Mouse (Mus musculus): ENCODE measurements around the gene Gm8332. TPM values are rescaled to one million over a fixed set of nuclear protein-coding genes. Genes with fewer than 3 reads are reported as not detected.
"Not testable (repeated sequence)": the region's sequence is repeated elsewhere in the genome, so short reads cannot be mapped to it uniquely, and the experiment has no call there.

Gm8332 gene
- not detected in 2 replicates for polyA plus RNA-seq (2014; fragmentation: Nextera tagmentation; extraction: Ambion mirVana)

DNA sequence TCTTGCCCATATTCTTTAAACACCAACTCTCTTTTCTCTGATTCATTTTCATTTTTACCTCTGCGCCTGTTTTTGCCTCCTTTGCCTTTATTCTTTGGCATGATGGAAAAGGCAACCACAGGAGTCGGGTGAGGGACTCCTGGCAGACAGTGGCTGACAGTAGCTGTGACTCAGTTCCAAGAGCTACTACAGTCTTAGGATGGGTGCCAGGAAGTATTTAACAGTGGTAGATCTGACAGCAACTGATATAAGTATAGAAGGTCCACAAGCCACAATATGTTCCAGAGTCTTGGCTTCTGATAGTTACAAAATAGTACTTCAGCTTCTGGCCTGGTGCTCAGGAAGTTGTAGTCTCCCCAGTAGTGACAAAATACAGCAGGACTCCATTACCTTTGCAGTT lies at the start of gene Gm8332:
Gene Gm8332, minus strand, starts transcription at position 101 of the 400 bp plus-strand sequence.
- ATAC-seq (ENCODE audit: low FRiP score, low TSS enrichment); H3K27ac ChIP-seq (ENCODE audit: low read depth, low read length); H3K27me3 ChIP-seq (ENCODE audit: control insufficient read depth, insufficient read depth, low read length); H3K9me3 ChIP-seq (ENCODE audit: control insufficient read depth, low read length); H3K4me3 ChIP-seq (ENCODE audit: low read length); H3K36me3 ChIP-seq (ENCODE audit: control insufficient read depth, insufficient read depth, low read length); H3K4me1 ChIP-seq (ENCODE audit: control insufficient read depth, insufficient read depth, low read length); H3K9ac ChIP-seq (ENCODE audit: low read depth, low read length); H3K4me2 ChIP-seq (replicated peaks; ENCODE audit: low read depth, low read length): not testable (repeated sequence)
- 67% methylated on average over 1 of the region's 2 CpGs for WGBS

DNA sequence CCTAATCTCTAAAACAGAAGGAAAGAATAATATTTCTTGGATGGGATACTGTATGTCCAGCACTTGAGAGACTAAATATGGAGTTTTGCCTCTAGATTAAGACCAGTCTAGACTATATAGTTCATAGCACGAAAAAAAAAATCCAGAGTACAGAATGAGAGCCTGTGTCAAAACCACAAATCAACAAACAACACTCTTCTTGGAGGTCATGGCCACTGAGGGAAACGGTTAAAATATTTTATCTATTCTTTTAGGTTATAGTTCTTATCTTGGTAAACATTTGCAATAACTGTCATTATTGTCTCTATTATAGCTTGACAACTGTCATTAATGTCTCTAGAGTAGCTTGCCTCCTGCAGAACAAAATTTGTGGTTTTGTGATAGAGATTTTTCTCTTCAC lies 47.3 kb upstream of the Gm8332 start:
- H3K9me3 ChIP-seq (ENCODE audit: control insufficient read depth, low read length); H3K36me3 ChIP-seq (ENCODE audit: control insufficient read depth, insufficient read depth, low read length); H3K9ac ChIP-seq (ENCODE audit: low read depth, low read length); H3K4me1 ChIP-seq (ENCODE audit: control insufficient read depth, insufficient read depth, low read length); H3K27me3 ChIP-seq (ENCODE audit: control insufficient read depth, insufficient read depth, low read length); H3K27ac ChIP-seq (ENCODE audit: low read depth, low read length); H3K4me2 ChIP-seq (replicated peaks; ENCODE audit: low read depth, low read length); ATAC-seq (ENCODE audit: low FRiP score, low TSS enrichment); H3K4me3 ChIP-seq (ENCODE audit: low read length): not testable (repeated sequence)
- 62% methylated on average over 2 of the region's 2 CpGs for WGBS

DNA sequence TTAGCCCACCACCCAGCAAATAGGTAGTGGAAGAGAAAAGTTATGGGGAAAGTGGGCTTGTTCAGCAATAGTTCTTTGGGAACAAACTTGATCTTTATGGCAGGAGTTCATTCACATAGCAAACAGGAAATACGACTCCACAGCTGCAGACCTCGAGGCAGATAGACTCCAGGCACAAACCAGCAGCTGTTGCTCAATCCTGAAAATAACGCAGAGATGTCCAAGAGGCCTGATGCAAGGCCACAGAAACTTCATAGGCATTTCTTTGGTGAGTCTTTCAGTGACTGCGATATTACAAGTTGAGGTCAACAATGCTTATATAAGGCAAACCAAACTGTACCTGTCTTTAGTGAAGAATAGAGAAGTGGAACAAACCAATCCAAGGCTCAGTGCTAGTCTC lies 43.2 kb upstream of the Gm8332 start:
- H3K9ac ChIP-seq (ENCODE audit: low read depth, low read length); H3K4me3 ChIP-seq (ENCODE audit: low read length); H3K4me2 ChIP-seq (replicated peaks; ENCODE audit: low read depth, low read length); H3K27me3 ChIP-seq (ENCODE audit: control insufficient read depth, insufficient read depth, low read length); H3K27ac ChIP-seq (ENCODE audit: low read depth, low read length); ATAC-seq (ENCODE audit: low FRiP score, low TSS enrichment); H3K4me1 ChIP-seq (ENCODE audit: control insufficient read depth, insufficient read depth, low read length); H3K36me3 ChIP-seq (ENCODE audit: control insufficient read depth, insufficient read depth, low read length); H3K9me3 ChIP-seq (ENCODE audit: control insufficient read depth, low read length): not testable (repeated sequence)
- WGBS = 55% methylated on average over 4 of the region's 4 CpGs

DNA sequence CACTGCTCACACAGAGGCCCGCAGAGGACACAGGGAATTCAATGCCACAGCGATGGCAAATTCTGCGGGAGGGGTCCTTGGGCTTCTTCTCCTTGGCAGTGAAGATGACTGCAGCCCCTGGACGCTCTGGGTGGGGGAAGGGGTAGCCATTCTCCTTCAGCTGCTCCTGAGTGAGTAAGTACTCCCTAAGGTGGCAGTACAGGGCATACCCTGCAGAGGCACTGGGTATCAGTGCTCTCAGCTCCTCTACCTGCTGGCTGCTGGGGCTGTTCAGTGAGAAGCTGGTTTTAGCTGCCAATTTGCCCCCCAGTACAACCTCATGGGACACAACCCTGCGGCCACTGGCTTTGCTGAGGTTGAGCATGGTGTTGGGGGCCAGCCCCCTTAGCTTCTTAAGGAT lies 35.3 kb upstream of the Gm8332 start:
- H3K9me3 ChIP-seq (ENCODE audit: control insufficient read depth, low read length); H3K36me3 ChIP-seq (ENCODE audit: control insufficient read depth, insufficient read depth, low read length); H3K9ac ChIP-seq (ENCODE audit: low read depth, low read length); H3K4me2 ChIP-seq (replicated peaks; ENCODE audit: low read depth, low read length); H3K27ac ChIP-seq (ENCODE audit: low read depth, low read length); H3K27me3 ChIP-seq (ENCODE audit: control insufficient read depth, insufficient read depth, low read length); H3K4me1 ChIP-seq (ENCODE audit: control insufficient read depth, insufficient read depth, low read length); H3K4me3 ChIP-seq (ENCODE audit: low read length): not testable (repeated sequence)
- ATAC-seq (ENCODE audit: low FRiP score, low TSS enrichment) = peak; percentile 55; the same call in 1 of the 2 replicates
- WGBS = 92% methylated on average over 4 of the region's 5 CpGs

DNA sequence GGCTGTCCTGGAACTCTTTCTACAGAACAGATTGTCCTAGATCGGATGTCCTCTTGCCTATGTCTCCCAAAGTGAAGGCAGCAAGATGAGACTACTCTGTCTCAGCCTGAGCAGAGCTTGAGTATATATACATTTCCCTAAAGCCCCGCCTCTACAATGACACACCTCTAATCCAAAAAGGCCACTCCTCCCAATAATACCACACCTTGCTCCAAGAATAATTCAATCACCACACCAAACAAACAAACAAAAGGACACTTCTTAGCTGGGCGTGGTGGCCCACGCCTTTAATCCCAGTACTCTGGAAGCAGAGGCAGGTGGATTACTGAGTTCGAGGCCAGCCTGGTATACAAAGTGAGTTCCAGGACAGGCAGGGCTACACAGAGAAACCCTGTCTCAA lies 24.5 kb upstream of the Gm8332 start, which contains the start of gene Gm5662:
Gene Gm5662, minus strand, starts transcription at position 101 of the 400 bp plus-strand sequence.
- 89% methylated on average over 5 of the region's 5 CpGs for WGBS
- H3K9me3 ChIP-seq (ENCODE audit: control insufficient read depth, low read length); H3K27ac ChIP-seq (ENCODE audit: low read depth, low read length); H3K27me3 ChIP-seq (ENCODE audit: control insufficient read depth, insufficient read depth, low read length); H3K4me3 ChIP-seq (ENCODE audit: low read length); H3K9ac ChIP-seq (ENCODE audit: low read depth, low read length); ATAC-seq (ENCODE audit: low FRiP score, low TSS enrichment); H3K4me1 ChIP-seq (ENCODE audit: control insufficient read depth, insufficient read depth, low read length); H3K36me3 ChIP-seq (ENCODE audit: control insufficient read depth, insufficient read depth, low read length); H3K4me2 ChIP-seq (replicated peaks; ENCODE audit: low read depth, low read length): not testable (repeated sequence)

DNA sequence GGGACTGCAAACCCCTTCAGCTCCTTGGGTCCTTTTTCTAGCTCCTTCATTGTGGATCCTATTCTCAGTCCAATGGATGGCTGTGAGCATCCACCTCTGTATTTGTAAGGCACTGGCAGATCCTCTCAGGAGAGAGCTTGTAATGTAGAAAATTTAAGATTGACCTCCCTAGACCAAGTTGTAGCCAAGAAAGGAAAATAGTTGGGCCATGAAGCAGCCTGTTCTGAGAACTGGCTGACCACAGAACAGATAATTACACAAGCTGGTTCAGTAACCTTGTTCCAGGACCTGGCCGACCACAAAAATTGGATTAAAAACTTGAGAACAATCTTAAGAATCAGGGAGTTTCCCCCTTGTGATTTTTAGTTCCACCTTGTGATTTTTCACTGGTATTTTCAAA lies 7.3 kb upstream of the Gm8332 start:
- no peaks in the 10 kb centered on the region for H3K36me3 ChIP-seq (ENCODE audit: control insufficient read depth, insufficient read depth, low read length)
- H3K4me3 ChIP-seq (ENCODE audit: low read length) = no peak overlapping the region
- H3K27me3 ChIP-seq (ENCODE audit: control insufficient read depth, insufficient read depth, low read length) = no peaks in the 10 kb centered on the region
- no peak overlapping the region for H3K9ac ChIP-seq (ENCODE audit: low read depth, low read length)
- WGBS = 45% methylated on average over 1 of the region's 1 CpGs
- H3K4me2 ChIP-seq (replicated peaks; ENCODE audit: low read depth, low read length) = no peak overlapping the region
- no peak overlapping the region for H3K27ac ChIP-seq (ENCODE audit: low read depth, low read length)
- no peak for ATAC-seq (ENCODE audit: low FRiP score, low TSS enrichment)
- no peaks in the 10 kb centered on the region; the same call in 1 of the 2 replicates for H3K9me3 ChIP-seq (ENCODE audit: control insufficient read depth, low read length)
- H3K4me1 ChIP-seq (ENCODE audit: control insufficient read depth, insufficient read depth, low read length) = no peaks in the 10 kb centered on the region

DNA sequence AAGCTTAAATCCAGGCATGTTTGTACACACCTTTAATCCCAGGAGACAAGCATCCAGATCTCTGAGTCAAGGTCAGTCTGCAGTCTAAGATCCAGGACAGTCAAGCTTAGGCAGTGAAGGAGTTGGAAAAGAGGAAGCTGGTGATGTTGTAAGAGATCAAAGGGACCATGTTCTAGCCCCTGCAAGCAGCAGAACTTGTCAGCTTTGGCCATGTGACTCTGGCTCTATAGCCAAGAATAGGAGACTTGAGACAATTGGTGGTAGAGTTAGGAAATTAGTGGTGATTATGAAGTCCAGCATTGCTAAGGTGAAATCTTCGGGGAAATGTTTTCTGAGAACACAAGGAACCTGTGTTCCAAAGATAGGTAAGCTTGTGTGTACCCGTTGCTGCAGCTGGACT lies 6.0 kb upstream of the Gm8332 start:
- not testable (repeated sequence) for H3K4me1 ChIP-seq (ENCODE audit: control insufficient read depth, insufficient read depth, low read length); H3K4me2 ChIP-seq (replicated peaks; ENCODE audit: low read depth, low read length)

DNA sequence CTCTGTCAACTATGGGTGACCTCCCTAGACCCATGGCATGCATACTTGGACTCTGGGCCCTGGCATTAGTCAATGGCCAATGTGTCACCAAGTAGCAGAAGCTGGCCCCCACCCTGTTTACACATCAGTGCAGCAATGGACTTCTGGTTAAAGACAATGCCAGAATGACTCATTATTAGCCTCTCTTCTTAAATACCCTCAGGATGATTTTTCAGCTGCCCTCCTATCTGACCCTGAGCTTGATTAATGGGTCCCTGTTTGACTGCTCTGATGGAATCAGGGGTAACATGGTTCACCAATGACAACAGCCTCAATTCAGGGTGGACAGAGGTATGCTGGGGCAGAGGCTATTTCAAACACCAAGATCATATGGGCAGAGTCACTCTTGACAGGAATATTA lies 4.1 kb downstream of the Gm8332 start:
- H3K9me3 ChIP-seq (ENCODE audit: control insufficient read depth, low read length); H3K4me3 ChIP-seq (ENCODE audit: low read length); H3K4me2 ChIP-seq (replicated peaks; ENCODE audit: low read depth, low read length); ATAC-seq (ENCODE audit: low FRiP score, low TSS enrichment); H3K27me3 ChIP-seq (ENCODE audit: control insufficient read depth, insufficient read depth, low read length); H3K36me3 ChIP-seq (ENCODE audit: control insufficient read depth, insufficient read depth, low read length); H3K4me1 ChIP-seq (ENCODE audit: control insufficient read depth, insufficient read depth, low read length); H3K27ac ChIP-seq (ENCODE audit: low read depth, low read length); H3K9ac ChIP-seq (ENCODE audit: low read depth, low read length): not testable (repeated sequence)

More for the DNA sequence above, 6.0 kb upstream of the Gm8332 start:
- not testable (repeated sequence) for H3K27ac ChIP-seq (ENCODE audit: low read depth, low read length); H3K4me3 ChIP-seq (ENCODE audit: low read length); H3K36me3 ChIP-seq (ENCODE audit: control insufficient read depth, insufficient read depth, low read length); ATAC-seq (ENCODE audit: low FRiP score, low TSS enrichment); H3K9ac ChIP-seq (ENCODE audit: low read depth, low read length); H3K9me3 ChIP-seq (ENCODE audit: control insufficient read depth, low read length); H3K27me3 ChIP-seq (ENCODE audit: control insufficient read depth, insufficient read depth, low read length)
- WGBS = 69% methylated on average over 2 of the region's 2 CpGs

DNA sequence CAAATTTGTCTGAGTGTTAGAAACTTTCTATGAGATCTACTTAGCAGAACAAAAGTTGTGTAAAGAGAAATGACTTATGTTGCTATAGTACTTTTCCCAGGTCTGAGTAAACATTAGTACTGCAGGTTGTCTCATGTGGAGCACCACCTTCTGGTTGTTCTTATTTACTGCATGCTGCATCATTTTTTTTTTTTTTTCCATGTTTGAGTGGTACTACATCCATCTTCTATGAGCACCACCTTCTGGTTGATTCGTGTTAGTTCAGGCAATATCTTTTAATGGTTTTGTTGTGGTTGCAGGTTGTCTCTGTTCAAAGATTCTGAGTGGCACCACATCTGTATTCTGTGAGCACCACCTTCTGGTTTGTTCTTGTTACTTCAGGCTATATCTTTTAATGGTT lies 7.0 kb downstream of the Gm8332 start:
- ATAC-seq (ENCODE audit: low FRiP score, low TSS enrichment); H3K4me3 ChIP-seq (ENCODE audit: low read length); H3K27ac ChIP-seq (ENCODE audit: low read depth, low read length); H3K36me3 ChIP-seq (ENCODE audit: control insufficient read depth, insufficient read depth, low read length); H3K9ac ChIP-seq (ENCODE audit: low read depth, low read length); H3K27me3 ChIP-seq (ENCODE audit: control insufficient read depth, insufficient read depth, low read length); H3K9me3 ChIP-seq (ENCODE audit: control insufficient read depth, low read length); H3K4me2 ChIP-seq (replicated peaks; ENCODE audit: low read depth, low read length); H3K4me1 ChIP-seq (ENCODE audit: control insufficient read depth, insufficient read depth, low read length): not testable (repeated sequence)
- 38% methylated on average over 1 of the region's 1 CpGs for WGBS

DNA sequence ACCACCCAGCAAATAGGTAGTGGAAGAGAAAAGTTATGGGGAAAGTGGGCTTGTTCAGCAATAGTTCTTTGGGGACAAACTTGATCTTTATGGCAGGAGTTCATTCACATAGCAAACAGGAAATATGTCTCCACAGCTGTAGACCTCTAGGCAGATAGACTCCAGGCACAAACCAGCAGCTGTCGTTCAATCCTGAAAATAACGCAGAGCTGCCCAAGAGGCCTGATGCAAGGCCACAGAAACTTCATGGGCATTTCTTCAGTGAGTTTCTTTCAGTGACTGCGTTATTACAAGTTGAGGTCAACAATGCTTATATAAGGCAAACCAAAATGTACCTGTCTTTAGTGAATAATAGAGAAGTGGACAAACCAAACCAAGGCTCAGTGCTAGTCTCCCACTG lies 30.5 kb downstream of the Gm8332 start:
- H3K27ac ChIP-seq (ENCODE audit: low read depth, low read length) = no peak overlapping the region
- no peak overlapping the region for H3K9ac ChIP-seq (ENCODE audit: low read depth, low read length)
- H3K9me3 ChIP-seq (ENCODE audit: control insufficient read depth, low read length) = no peaks in the 10 kb centered on the region; the same call in 1 of the 2 replicates
- H3K4me3 ChIP-seq (ENCODE audit: low read length) = no peak overlapping the region
- WGBS = 90% methylated on average over 3 of the region's 3 CpGs
- no peaks in the 10 kb centered on the region for H3K4me1 ChIP-seq (ENCODE audit: control insufficient read depth, insufficient read depth, low read length)
- H3K36me3 ChIP-seq (ENCODE audit: control insufficient read depth, insufficient read depth, low read length) = no peaks in the 10 kb centered on the region
- no peaks in the 10 kb centered on the region for H3K27me3 ChIP-seq (ENCODE audit: control insufficient read depth, insufficient read depth, low read length)
- no peak overlapping the region for H3K4me2 ChIP-seq (replicated peaks; ENCODE audit: low read depth, low read length)
- ATAC-seq (ENCODE audit: low FRiP score, low TSS enrichment) = no peak

All from kidney, embryonic 14.5 days (tissue).